Mouse (Mus musculus) testis, adult 2 months (tissue): Measurements from ENCODE around the gene Fam193b.
"Not testable (repeated sequence)": the region's sequence is repeated elsewhere in the genome, so short reads cannot be mapped to it uniquely, and the experiment has no call there.

Experiments used
- CTCF ChIP-seq: fragments of 200-500 bp; IDR thresholded peaks from 2 replicates; pipeline ENCODE4 v1.5.1; 2012; ENCODE audit warnings: low read depth, mild to moderate bottlenecking, inconsistent platforms, low read length, moderate library complexity; ENCODE audit not compliant: control insufficient read depth, insufficient read depth, insufficient replicate concordance
- POLR2A ChIP-seq: fragments of 200-500 bp; IDR thresholded peaks from 2 replicates; pipeline ENCODE4 v1.6.1; 2012; ENCODE audit warnings: low read depth, mild to moderate bottlenecking, inconsistent platforms, low read length, moderate library complexity; ENCODE audit not compliant: control insufficient read depth

DNA sequence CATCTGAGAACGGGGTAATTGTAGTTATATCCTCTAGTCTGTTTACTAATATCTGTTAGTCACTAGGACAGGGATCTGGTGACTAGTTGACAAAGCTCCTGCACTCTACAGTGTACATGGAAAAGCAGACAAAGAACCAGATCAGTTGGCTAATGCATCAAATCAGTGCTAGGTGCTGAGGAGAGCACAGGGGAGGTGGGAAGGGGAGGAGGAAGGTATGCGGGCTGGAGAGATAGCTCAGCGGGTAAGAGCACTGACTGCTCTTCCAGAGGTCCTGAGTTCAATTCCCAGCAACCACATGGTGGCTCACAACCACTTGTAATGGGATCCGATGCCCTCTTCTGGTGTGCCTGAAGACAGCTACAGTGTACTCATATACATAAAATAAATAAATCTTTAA, 2.4 kb downstream of the Fam193b start:
- TF ChIP-seq POLR2A, CTCF: not testable (repeated sequence)
